Mouse (Mus musculus) lung, adult 2 months (tissue): ENCODE data around the gene Hdlbp. TPM values are rescaled to one million over a fixed set of nuclear protein-coding genes. Genes with fewer than 3 reads are reported as not detected.

Experiments used
- DNase-seq: peaks from one replicate; pipeline ENCODE4 v3.0.0; 2022
- H3K4me1 ChIP-seq: fragments of 200-500 bp; 2 replicates; pipeline ENCODE4 v1.6.1; 2011; ENCODE audit warnings: low read length; ENCODE audit not compliant: control insufficient read depth, insufficient read depth
- H3K4me3 ChIP-seq: fragments of 200-500 bp; replicated peaks from 2 replicates; pipeline ENCODE3; 2011; ENCODE audit warnings: low read depth, mild to moderate bottlenecking, control low read depth, low read length; ENCODE audit errors: extremely low read depth
- CTCF ChIP-seq: fragments of 200-500 bp; IDR thresholded peaks from 2 replicates; pipeline ENCODE4 v1.5.1; 2011; ENCODE audit warnings: mild to moderate bottlenecking, low read length, control low read depth; ENCODE audit not compliant: insufficient read depth
- POLR2A ChIP-seq: fragments of 200-500 bp; IDR thresholded peaks from 2 replicates; pipeline ENCODE4 v1.6.1; 2011; ENCODE audit warnings: low read depth, mild to moderate bottlenecking, control low read depth, low read length, borderline replicate concordance; ENCODE audit errors: extremely low read depth
- WGBS: fragments of 180-500 bp; shearing (Covaris S2); methylation state at CpG from one replicate; pipeline ENCODE4 v1.1.7; 2018; 5-methylcytosine and 5-hydroxymethylcytosine counted together
- polyA plus RNA-seq: library from polyadenylated mRNA; depleted of rRNA; stranded (reverse); fragments of >200 nt; gene quantifications from 2 replicates; pipeline ENCODE4 v1.2.3, GENCODE M21; 2012

Hdlbp gene
- polyA plus RNA-seq, 1 experiment = 61.2 TPM

DNA sequence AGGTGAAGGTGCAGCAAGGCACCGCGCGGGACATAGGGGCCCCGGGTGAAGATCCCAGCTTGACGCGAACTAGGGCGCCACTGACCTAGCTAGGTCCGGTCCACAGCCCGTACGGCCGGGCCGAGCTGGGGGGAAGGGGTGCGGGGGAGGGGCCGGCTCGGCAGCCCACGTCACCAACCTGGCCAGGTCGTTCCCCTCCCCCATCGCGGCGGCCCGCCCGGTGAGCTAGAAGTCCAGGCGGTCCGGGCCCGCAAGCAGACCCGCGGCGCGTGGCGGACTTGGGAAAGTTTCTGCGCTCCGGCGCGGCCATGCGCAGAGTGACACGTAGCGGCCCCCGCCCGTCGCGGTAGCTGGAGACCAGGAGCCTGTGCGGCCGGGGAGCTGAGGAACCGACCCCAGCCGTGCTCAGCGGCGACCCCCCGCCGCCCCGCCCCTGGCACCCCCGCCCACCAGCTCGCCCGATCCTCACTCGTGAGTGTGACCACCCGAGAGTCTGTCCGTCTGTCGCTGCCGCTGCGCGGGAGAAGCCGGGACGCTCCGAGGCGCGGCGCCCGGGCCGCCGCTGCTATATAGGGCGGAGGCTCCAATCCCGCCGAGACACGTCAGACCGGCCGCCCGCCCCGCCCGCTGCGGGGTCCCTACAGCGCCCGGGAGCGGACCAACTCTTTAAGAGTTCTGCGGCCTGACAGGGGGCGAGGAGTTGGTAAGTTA is 33.3 kb downstream of the Hdlbp start:
- under 1% methylated on average over 80 of the region's 84 CpGs for WGBS
- no peak for TF ChIP-seq CTCF
- peak; percentile 82 for TF ChIP-seq POLR2A
- peaks cover 8% of the 10 kb centered on the region for H3K4me1 ChIP-seq
- H3K4me3 ChIP-seq = peak overlapping the region; percentile 91
- DNase-seq = peak; percentile 82

DNA sequence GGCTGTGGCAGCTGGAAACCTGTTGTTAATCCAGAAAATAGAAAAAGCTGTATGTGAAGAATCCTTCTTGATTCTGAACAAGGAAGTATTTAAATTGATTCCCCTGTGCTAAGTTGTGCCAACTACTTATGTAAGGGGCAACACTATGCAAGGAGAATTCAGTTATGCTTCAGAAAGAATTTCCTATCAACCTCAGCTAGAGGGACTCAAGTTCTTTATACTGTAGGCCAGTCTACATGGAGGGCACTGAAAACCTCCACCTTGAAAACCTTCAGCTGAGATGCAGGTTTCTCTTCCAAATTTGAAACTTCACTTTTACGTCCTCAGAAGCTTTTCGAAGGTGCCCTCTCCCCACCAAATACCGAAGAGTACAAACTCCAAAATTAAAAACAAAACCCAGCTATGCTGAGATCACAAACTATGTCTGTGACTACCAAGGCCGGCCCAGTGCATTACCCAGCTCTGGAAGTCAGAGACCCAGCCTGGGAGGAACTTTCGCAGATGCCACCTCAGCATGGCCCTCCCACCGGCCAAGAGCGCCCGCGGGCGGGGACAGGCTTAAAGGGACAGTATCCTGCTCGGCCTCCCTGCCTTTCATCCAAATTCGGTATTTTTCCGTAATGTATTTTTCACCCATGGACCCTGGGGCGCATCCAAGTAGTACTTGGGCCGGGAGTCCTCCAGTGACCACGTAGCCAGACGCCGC is 34.1 kb downstream of the Hdlbp start:
- TF ChIP-seq POLR2A (no peak), CTCF (no peak)
- peaks cover 8% of the 10 kb centered on the region for H3K4me1 ChIP-seq
- WGBS = 1% methylated on average over 18 of the region's 18 CpGs
- peak overlapping the region; percentile 91 for H3K4me3 ChIP-seq
- DNase-seq = peak; percentile 83

DNA sequence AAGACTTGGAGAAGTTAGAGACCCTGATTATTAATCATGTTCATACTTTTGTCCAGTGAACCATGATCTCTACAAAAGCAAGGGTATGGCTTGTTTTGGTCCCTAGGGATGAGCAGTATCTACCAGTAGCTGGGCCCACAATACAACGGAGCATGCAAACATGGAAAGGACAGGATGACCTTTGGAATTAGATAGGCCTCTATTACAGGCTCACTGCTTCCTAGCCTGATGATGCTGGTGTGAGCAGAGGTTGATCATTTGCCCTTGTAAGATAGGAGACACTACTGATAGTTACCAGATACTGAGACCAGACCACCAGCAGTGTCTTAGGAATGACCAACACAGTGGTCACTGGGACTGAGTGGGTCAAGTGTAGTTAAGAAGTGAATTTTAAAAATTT is 39.3 kb downstream of the Hdlbp start:
- no peak overlapping the region for H3K4me3 ChIP-seq
- WGBS = 88% methylated on average over 1 of the region's 1 CpGs
- peaks cover 3% of the 10 kb centered on the region for H3K4me1 ChIP-seq
- TF ChIP-seq POLR2A (no peak), CTCF (no peak)
- no peak for DNase-seq

DNA sequence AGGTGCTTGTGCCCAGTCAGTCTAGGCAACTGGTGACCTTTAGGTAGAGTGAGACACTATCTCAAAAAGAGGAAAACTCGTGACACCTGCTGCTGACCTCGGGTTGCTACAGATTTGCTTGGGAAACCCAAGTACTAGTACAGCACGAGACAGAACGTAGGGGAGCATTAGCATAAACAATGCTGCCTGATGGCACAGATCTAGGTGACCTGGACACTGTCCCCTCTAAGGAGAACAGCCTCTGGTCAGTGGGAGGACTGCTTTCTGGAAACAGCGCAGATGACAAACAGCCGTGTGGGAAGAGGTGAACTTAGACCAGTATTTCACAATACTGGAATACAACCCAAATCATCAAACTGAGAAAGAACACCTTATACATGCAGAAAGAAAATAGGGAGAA is 46.5 kb downstream of the Hdlbp start:
- WGBS = 77% methylated on average over 6 of the region's 6 CpGs
- no peak overlapping the region for H3K4me3 ChIP-seq
- DNase-seq = no peak
- no peaks in the 10 kb centered on the region for H3K4me1 ChIP-seq
- no peak for TF ChIP-seq POLR2A
- TF ChIP-seq CTCF = no peak

DNA sequence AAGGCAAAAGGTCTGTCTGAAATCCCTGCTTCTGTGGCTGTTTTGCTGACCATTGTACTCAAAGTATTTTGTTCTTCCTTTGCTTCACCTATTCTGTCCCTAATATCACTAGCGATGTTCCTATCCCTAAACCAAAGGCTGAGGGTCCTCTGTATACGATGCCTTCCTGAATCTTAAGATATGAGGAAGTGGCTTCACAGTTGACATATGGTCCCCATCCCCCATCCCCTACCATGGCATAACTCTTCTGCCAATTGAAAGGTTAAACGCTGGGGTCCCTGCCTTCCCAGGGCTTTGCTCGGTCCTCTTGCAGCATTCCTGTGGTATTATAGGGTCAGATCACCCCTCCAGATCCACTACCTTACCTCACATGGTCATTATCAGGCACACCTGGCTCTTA is 75.2 kb downstream of the Hdlbp start:
- 74% methylated on average over 4 of the region's 4 CpGs for WGBS
- TF ChIP-seq CTCF (no peak), POLR2A (no peak)
- Histone ChIP-seq H3K4me1 (no peaks in the 10 kb centered on the region; the same call in 1 of the 2 replicates), H3K4me3 (no peak overlapping the region)
- DNase-seq = no peak

DNA sequence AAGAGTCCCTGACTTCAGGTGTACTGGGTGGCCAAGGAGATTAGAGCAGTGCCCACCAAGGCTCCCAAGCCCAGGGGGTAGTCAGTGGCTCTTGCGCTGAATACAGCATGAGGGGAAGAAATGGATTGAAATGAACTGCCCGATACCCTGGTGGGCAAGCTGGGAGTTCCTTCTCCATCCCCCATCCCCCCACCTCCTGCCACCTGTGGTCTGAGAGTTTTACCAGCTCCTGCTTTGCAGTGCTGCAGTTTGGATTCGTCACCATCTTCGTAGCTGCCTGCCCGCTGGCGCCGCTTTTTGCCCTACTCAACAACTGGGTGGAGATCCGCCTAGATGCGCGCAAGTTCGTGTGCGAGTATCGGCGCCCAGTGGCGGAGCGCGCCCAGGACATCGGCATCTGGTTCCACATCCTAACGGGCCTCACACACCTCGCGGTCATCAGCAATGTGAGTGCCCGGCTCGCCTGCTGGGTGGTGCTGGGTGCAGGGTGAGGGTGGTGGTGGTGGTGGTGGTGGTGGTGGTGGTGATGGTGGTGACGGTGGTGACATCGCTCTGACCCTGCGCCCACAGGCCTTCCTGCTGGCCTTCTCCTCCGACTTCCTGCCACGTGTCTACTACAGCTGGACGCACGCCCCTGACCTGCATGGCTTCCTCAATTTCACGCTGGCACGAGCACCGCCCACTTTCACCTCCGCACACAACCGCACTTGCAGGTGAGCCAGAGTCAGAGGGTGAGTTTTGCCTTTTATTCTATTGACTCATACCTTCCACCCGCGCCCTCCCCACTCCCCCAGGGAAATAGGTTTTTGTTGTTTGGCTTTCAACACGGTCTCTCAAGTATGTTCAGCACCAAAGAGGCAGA is 77.2 kb downstream of the Hdlbp start:
- Histone ChIP-seq H3K4me3 (peak overlapping the region; percentile 62), H3K4me1 (no peaks in the 10 kb centered on the region; the same call in 1 of the 2 replicates)
- DNase-seq = peak; percentile 28
- WGBS = 13% methylated on average over 38 of the region's 38 CpGs
- TF ChIP-seq POLR2A = peak; percentile 13; the same call in 1 of the 2 replicates
- TF ChIP-seq CTCF = no peak

DNA sequence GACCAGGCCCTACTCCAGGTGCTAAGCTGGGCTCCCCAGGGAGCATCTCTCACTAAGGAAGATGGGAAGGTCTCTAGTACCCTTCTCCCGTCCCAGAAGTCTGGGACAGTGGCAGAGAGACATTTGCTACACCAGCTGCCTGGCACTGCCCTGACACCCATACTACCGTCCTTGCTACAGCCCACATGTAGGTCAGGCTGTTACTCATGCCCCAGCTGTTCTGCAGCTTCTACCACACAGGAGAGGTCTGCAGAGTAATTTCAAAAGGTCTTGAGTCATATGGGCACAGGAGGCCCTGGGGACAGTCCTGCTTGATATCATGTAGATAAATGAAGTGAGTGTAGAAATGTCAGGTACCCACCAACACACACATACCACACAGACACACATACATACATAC is 89.7 kb downstream of the Hdlbp start:
- no peaks in the 10 kb centered on the region for H3K4me1 ChIP-seq
- TF ChIP-seq CTCF = no peak
- TF ChIP-seq POLR2A = no peak
- 73% methylated on average over 2 of the region's 2 CpGs for WGBS
- no peak for DNase-seq
- no peak overlapping the region for H3K4me3 ChIP-seq

DNA sequence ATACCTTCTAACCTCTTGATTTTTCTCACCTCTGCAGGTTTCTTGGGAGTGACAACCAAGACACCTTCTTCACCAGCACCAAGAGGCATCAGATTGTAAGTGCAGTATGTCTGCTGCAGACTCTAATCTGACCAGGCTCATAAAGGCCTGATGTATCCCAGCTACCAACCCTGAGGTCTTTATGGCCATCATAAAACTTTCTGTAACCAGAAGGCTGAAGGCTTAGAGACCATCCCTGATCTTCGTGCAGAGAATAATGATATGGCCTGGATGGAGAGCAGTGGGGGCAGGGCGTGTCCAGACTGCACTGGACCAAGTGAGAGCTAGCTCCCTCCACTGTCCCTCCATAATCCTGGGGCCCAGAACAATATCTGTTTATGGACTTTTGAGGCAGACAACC is 91.4 kb downstream of the Hdlbp start:
- TF ChIP-seq CTCF (no peak), POLR2A (no peak)
- Histone ChIP-seq H3K4me3 (no peak overlapping the region), H3K4me1 (no peaks in the 10 kb centered on the region)
- WGBS = 84% methylated on average over 2 of the region's 2 CpGs
- DNase-seq = no peak

DNA sequence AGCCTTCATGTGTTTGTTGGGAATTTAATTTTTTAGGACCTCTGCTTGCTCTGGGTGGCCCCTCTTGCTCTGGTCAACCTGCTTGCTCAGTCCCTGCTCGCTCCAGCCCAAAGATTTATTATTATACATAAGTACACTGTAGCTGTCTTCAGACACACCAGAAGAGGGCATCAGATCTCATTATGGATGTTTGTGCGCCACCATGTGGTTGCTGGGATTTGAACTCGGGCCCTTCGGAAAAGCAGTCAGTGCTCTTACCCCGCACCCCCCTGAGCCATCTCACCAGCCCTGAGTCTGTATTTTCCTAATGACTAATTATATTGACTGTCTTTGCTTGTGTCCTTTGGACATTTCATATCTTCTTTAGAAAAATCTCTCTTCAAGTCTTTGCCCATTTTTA is 99.5 kb downstream of the Hdlbp start:
- H3K4me3 ChIP-seq = no peak overlapping the region
- WGBS = 80% methylated on average over 5 of the region's 5 CpGs

More for the DNA sequence above, 99.5 kb downstream of the Hdlbp start:
- no peak for DNase-seq
- TF ChIP-seq POLR2A (no peak), CTCF (no peak)
- H3K4me1 ChIP-seq = no peaks in the 10 kb centered on the region
